Mouse (Mus musculus) kidney, adult 2 months (tissue): ENCODE measurements at regions not wholly inside any gene's neighbourhood (a gene's known extent, or its start where the extent isn't known, plus 50 kb on each side); places are given as distances from the start of the nearest gene placed in this dataset.

Source experiments
- DNase-seq: peaks from one replicate; pipeline ENCODE4 v3.0.0; 2021
- H3K27ac ChIP-seq: fragments of 200-500 bp; 2 replicates; pipeline ENCODE4 v1.5.1; 2012; ENCODE audit warnings: low read depth, low read length, control low read depth, inconsistent platforms; ENCODE audit not compliant: insufficient read depth
- H3K27me3 ChIP-seq: fragments of 200-500 bp; replicated peaks from 2 replicates; pipeline ENCODE4 v1.6.1; 2012; ENCODE audit warnings: mild to moderate bottlenecking, moderate library complexity, low read length, inconsistent platforms; ENCODE audit not compliant: control insufficient read depth, insufficient read depth
- H3K36me3 ChIP-seq: fragments of 200-500 bp; 2 replicates; pipeline ENCODE4 v1.6.1; 2012; ENCODE audit warnings: mild to moderate bottlenecking, moderate library complexity, low read length, inconsistent platforms; ENCODE audit not compliant: control insufficient read depth, insufficient read depth
- H3K4me1 ChIP-seq: fragments of 200-500 bp; 2 replicates; pipeline ENCODE4 v1.6.1; 2011; ENCODE audit warnings: low read length; ENCODE audit not compliant: control insufficient read depth, insufficient read depth
- H3K4me3 ChIP-seq: fragments of 200-500 bp; 2 replicates; pipeline ENCODE4 v1.5.1; 2011; ENCODE audit warnings: mild to moderate bottlenecking, low read depth, low read length, control low read depth; ENCODE audit not compliant: insufficient read depth
- CTCF ChIP-seq: fragments of 200-500 bp; conservative IDR thresholded peaks from 2 replicates; pipeline ENCODE4 v1.5.1; 2011; ENCODE audit warnings: low read depth, mild to moderate bottlenecking, control low read depth, low read length, moderate library complexity, mixed read lengths; ENCODE audit not compliant: insufficient read depth, insufficient read length
- POLR2A ChIP-seq: fragments of 200-500 bp; IDR thresholded peaks from one replicate; pipeline ENCODE4 v1.6.1; 2011; ENCODE audit warnings: low read depth, low read length, control low read depth
- WGBS: fragments of 180-500 bp; shearing (Covaris S2); methylation state at CpG from one replicate; pipeline ENCODE4 v1.1.7; 2018; 5-methylcytosine and 5-hydroxymethylcytosine counted together

GRCm38 (mm10) chr1:81754067-81754466 lies 478.8 kb upstream of the Gm9747 start:
- Histone ChIP-seq H3K36me3 (no peaks in the 10 kb centered on the region), H3K4me3 (no peak overlapping the region), H3K4me1 (no peaks in the 10 kb centered on the region), H3K27ac (no peak overlapping the region), H3K27me3 (no peaks in the 10 kb centered on the region)
- TF ChIP-seq CTCF (no peak), POLR2A (no peak)
- no peak for DNase-seq
- 82% methylated on average over 2 of the region's 2 CpGs for WGBS

- no peak for TF ChIP-seq CTCF
- no peak for TF ChIP-seq POLR2A
- WGBS = 70% methylated on average over 3 of the region's 3 CpGs
- no peak overlapping the region for H3K27ac ChIP-seq
- H3K4me3 ChIP-seq = no peak overlapping the region
- no peaks in the 10 kb centered on the region for H3K4me1 ChIP-seq
- no peaks in the 10 kb centered on the region for H3K36me3 ChIP-seq
- H3K27me3 ChIP-seq = no peaks in the 10 kb centered on the region
- no peak for DNase-seq
Observed at GRCm38 (mm10) chr1:81755281-81755680, 477.6 kb upstream of the Gm9747 start.

GRCm38 (mm10) chr1:81755694-81756093 lies 477.2 kb upstream of the Gm9747 start:
- no peak overlapping the region for H3K4me3 ChIP-seq
- 35% methylated on average over 2 of the region's 2 CpGs for WGBS
- TF ChIP-seq CTCF = no peak
- TF ChIP-seq POLR2A = no peak
- H3K27me3 ChIP-seq = no peaks in the 10 kb centered on the region
- no peaks in the 10 kb centered on the region for H3K4me1 ChIP-seq
- no peak overlapping the region for H3K27ac ChIP-seq
- no peaks in the 10 kb centered on the region for H3K36me3 ChIP-seq
- DNase-seq = no peak

GRCm38 (mm10) chr1:81759919-81760318 lies 473.0 kb upstream of the Gm9747 start:
- Histone ChIP-seq H3K27me3 (no peaks in the 10 kb centered on the region), H3K36me3 (no peaks in the 10 kb centered on the region), H3K4me3 (no peak overlapping the region), H3K4me1 (no peaks in the 10 kb centered on the region), H3K27ac (no peak overlapping the region)
- TF ChIP-seq CTCF (no peak), POLR2A (no peak)
- 78% methylated on average over 2 of the region's 2 CpGs for WGBS
- DNase-seq = no peak

GRCm38 (mm10) chr1:81771704-81772103 lies 461.2 kb upstream of the Gm9747 start:
- Histone ChIP-seq H3K4me3 (no peak overlapping the region), H3K4me1 (no peaks in the 10 kb centered on the region), H3K27me3 (no peaks in the 10 kb centered on the region), H3K36me3 (no peaks in the 10 kb centered on the region), H3K27ac (no peak overlapping the region)
- DNase-seq = no peak
- 89% methylated on average over 3 of the region's 3 CpGs for WGBS
- no peak for TF ChIP-seq CTCF
- TF ChIP-seq POLR2A = no peak

GRCm38 (mm10) chr1:81780583-81780982 lies 452.3 kb upstream of the Gm9747 start:
- Histone ChIP-seq H3K27me3 (no peaks in the 10 kb centered on the region), H3K36me3 (no peaks in the 10 kb centered on the region), H3K27ac (no peak overlapping the region), H3K4me1 (no peaks in the 10 kb centered on the region), H3K4me3 (no peak overlapping the region)
- DNase-seq = no peak
- TF ChIP-seq CTCF (no peak), POLR2A (no peak)

GRCm38 (mm10) chr1:81784305-81784704 lies 448.6 kb upstream of the Gm9747 start:
- H3K27ac ChIP-seq = no peak overlapping the region
- no peaks in the 10 kb centered on the region for H3K27me3 ChIP-seq
- no peak for TF ChIP-seq CTCF
- no peak for TF ChIP-seq POLR2A
- no peaks in the 10 kb centered on the region for H3K4me1 ChIP-seq
- 43% methylated on average over 1 of the region's 1 CpGs for WGBS
- H3K4me3 ChIP-seq = no peak overlapping the region
- DNase-seq = no peak
- no peaks in the 10 kb centered on the region for H3K36me3 ChIP-seq

GRCm38 (mm10) chr1:81794771-81795170 lies 438.1 kb upstream of the Gm9747 start:
- 50% methylated on average over 2 of the region's 2 CpGs for WGBS
- Histone ChIP-seq H3K27ac (no peak overlapping the region), H3K36me3 (no peaks in the 10 kb centered on the region), H3K4me3 (no peak overlapping the region), H3K27me3 (no peaks in the 10 kb centered on the region), H3K4me1 (no peaks in the 10 kb centered on the region)
- TF ChIP-seq POLR2A = no peak
- TF ChIP-seq CTCF = no peak
- DNase-seq = no peak
